Mouse (Mus musculus): ENCODE measurements around the gene Fcer1g. TPM values are rescaled to one million over a fixed set of nuclear protein-coding genes. Genes with fewer than 3 reads are reported as not detected.

Gene Fcer1g
- polyA plus RNA-seq, 1 experiment from 2014 or later: 28.0 TPM

- no peak overlapping the region for H3K27ac ChIP-seq
- no peak; the same call in 1 of the 2 replicates for ATAC-seq (replicated peaks; ENCODE audit: insufficient number of reproducible peaks, insufficient read depth, low FRiP score, low read depth)
- H3K36me3 ChIP-seq: peaks cover 87% of the 10 kb centered on the region
- H3K9ac ChIP-seq: no peak overlapping the region
- H3K27me3 ChIP-seq: no peaks in the 10 kb centered on the region
- H3K4me1 ChIP-seq (replicated peaks): peaks cover 10% of the 10 kb centered on the region; the same call in 1 of the 2 replicates
- no peak overlapping the region for H3K4me3 ChIP-seq
- 66% methylated on average over 15 of the region's 15 CpGs for WGBS
- H3K4me2 ChIP-seq: no peak overlapping the region
- no peaks in the 10 kb centered on the region for H3K9me3 ChIP-seq (replicated peaks)
Measured at GRCm38 (mm10) chr1:171239992-171240744, 6.0 kb upstream of the Fcer1g start.

DNA sequence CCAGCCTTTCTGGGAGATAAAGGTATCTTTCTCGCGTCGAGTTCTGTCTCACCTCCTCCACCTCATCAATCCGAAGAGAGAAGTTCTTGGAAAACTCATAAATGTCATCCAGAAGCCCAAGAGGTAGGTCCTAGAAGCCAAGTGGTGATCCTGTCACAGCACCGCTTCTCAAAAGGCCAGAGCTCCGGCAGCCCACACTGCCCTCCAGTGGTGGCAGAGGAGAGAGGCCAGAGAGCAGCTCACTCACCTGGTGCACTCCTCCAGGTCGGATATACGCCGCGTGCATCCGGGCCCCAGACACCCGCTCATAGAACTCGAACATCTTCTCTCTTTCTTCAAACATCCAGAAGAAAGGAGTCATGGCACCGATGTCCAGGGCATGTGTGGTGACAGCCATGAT, 4.3 kb upstream of the Fcer1g start:
- no peak overlapping the region for H3K9ac ChIP-seq
- H3K36me3 ChIP-seq: peaks cover 93% of the 10 kb centered on the region
- peaks cover 15% of the 10 kb centered on the region; the same call in 1 of the 2 replicates for H3K4me1 ChIP-seq (replicated peaks)
- H3K27me3 ChIP-seq: no peaks in the 10 kb centered on the region
- H3K4me3 ChIP-seq: no peak overlapping the region
- no peaks in the 10 kb centered on the region for H3K9me3 ChIP-seq (replicated peaks)
- ATAC-seq (replicated peaks; ENCODE audit: insufficient number of reproducible peaks, insufficient read depth, low FRiP score, low read depth): 0 out of 2 replicates have a peak, but pooled peaks have one; percentile 24
- no peak overlapping the region for H3K27ac ChIP-seq
- no peak overlapping the region for H3K4me2 ChIP-seq
- WGBS: 71% methylated on average over 14 of the region's 14 CpGs

DNA sequence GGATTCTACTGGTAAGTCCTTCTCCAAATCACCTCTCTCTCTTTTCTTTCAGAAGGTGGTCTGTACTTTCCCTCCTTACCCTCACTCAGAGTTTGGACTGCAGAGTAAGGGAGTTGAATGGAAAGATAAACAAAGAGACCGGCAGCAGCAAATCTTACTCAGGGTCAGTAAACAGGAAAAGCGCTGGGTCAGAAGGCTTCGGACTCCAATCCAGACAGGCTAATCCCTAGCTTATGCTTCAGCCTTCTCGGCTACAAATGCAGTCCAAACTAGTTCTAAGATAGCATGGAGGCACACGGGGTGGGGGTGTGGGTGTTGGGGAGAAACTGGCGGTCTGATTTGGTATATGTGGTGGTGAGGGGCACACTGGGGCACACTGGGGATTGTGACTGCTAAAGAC, 3.3 kb upstream of the Fcer1g start:
- no peak overlapping the region for H3K27ac ChIP-seq
- ATAC-seq (replicated peaks; ENCODE audit: insufficient number of reproducible peaks, insufficient read depth, low FRiP score, low read depth): no peak
- H3K4me2 ChIP-seq: no peak overlapping the region
- H3K9me3 ChIP-seq (replicated peaks): no peaks in the 10 kb centered on the region
- no peak overlapping the region for H3K4me3 ChIP-seq
- H3K36me3 ChIP-seq: peaks cover 83% of the 10 kb centered on the region
- 79% methylated on average over 6 of the region's 6 CpGs for WGBS
- no peaks in the 10 kb centered on the region for H3K27me3 ChIP-seq
- H3K4me1 ChIP-seq (replicated peaks): peaks cover 16% of the 10 kb centered on the region; the same call in 1 of the 2 replicates
- H3K9ac ChIP-seq: no peak overlapping the region

- 45% methylated on average over 4 of the region's 4 CpGs for WGBS
Measured at GRCm38 (mm10) chr1:171235791-171236190, 1.6 kb upstream of the Fcer1g start.

GRCm38 (mm10) chr1:171234538-171234937, 373 bp upstream of the Fcer1g start:
- Histone ChIP-seq H3K27me3 (no peaks in the 10 kb centered on the region), H3K9ac (no peak overlapping the region), H3K36me3 (peaks cover 54% of the 10 kb centered on the region), H3K4me3 (no peak overlapping the region), H3K4me1 (replicated peaks) (peaks cover 11% of the 10 kb centered on the region; the same call in 1 of the 2 replicates), H3K27ac (no peak overlapping the region), H3K4me2 (no peak overlapping the region), H3K9me3 (replicated peaks) (no peaks in the 10 kb centered on the region)
- WGBS: 92% methylated on average over 4 of the region's 4 CpGs
- ATAC-seq (replicated peaks; ENCODE audit: insufficient number of reproducible peaks, insufficient read depth, low FRiP score, low read depth): no peak

More at GRCm38 (mm10) chr1:171235791-171236190, 1.6 kb upstream of the Fcer1g start:
- Histone ChIP-seq H3K4me3 (no peak overlapping the region), H3K4me1 (replicated peaks) (peaks cover 16% of the 10 kb centered on the region; the same call in 1 of the 2 replicates), H3K9ac (no peak overlapping the region), H3K27me3 (no peaks in the 10 kb centered on the region), H3K4me2 (no peak overlapping the region), H3K27ac (0 out of 2 replicates have a peak overlapping the region, but pooled peaks have one; percentile 1), H3K36me3 (peaks cover 67% of the 10 kb centered on the region), H3K9me3 (replicated peaks) (no peaks in the 10 kb centered on the region)
- no peak for ATAC-seq (replicated peaks; ENCODE audit: insufficient number of reproducible peaks, insufficient read depth, low FRiP score, low read depth)

DNA sequence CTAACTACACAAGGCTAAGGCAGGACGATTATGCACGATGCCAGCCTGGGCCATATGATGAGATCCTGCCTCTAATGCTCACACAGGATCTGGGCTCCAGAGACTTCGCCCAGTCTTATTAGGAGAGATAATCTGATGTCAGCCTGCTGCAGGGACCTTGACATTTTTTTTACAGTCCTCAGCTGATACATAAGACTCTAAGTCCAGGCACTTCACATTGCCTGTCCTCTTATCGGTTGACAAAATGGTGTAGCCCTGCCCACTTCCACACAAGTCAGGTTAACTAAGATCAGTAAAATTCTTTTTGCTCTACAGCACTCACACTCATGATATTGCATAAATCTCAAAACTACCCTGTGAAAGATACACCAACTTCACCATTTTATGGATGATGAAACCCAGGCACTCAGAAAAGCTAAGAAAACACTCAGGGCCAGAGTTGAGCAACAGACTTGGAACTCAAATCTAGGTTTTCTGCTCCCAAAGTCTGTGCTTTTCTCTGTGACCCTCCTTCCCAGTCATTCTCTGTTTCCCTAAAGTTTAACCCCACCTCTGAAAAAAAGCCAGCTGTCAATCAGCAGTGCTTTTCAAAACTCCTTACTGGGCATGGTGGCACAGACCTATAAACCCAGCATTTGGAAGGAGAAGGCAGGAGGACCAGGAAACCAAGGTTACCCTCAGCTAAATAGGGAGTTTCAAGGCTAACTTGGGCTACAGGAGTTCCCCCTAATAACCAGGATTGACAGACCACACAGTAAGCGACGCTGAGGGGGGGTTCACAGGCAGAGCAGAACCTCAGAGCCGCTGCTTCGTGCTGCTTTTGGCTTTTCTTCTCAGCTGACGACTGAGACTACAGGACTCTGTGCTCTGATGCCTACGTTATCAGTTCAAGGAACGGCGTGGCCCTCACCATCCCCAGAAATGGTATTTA, 1.1 kb downstream of the Fcer1g start:
- Histone ChIP-seq H3K4me3 (peak overlapping the region; percentile 7; the same call in 1 of the 2 replicates), H3K9ac (no peak overlapping the region), H3K4me1 (replicated peaks) (peaks cover 11% of the 10 kb centered on the region; the same call in 1 of the 2 replicates), H3K4me2 (no peak overlapping the region), H3K36me3 (peaks cover 39% of the 10 kb centered on the region), H3K9me3 (replicated peaks) (no peaks in the 10 kb centered on the region), H3K27me3 (no peaks in the 10 kb centered on the region), H3K27ac (peak overlapping the region; percentile 11; the same call in 1 of the 2 replicates)
- ATAC-seq (replicated peaks; ENCODE audit: insufficient number of reproducible peaks, insufficient read depth, low FRiP score, low read depth): no peak
- 51% methylated on average over 12 of the region's 12 CpGs for WGBS

- Histone ChIP-seq H3K27me3 (no peaks in the 10 kb centered on the region), H3K4me1 (replicated peaks) (peaks cover 11% of the 10 kb centered on the region; the same call in 1 of the 2 replicates), H3K9ac (no peak overlapping the region), H3K36me3 (peaks cover 32% of the 10 kb centered on the region), H3K27ac (no peak overlapping the region), H3K4me3 (no peak overlapping the region), H3K9me3 (replicated peaks) (no peaks in the 10 kb centered on the region), H3K4me2 (no peak overlapping the region)
- ATAC-seq (replicated peaks; ENCODE audit: insufficient number of reproducible peaks, insufficient read depth, low FRiP score, low read depth): no peak
- WGBS: 78% methylated on average over 5 of the region's 5 CpGs
Measured at GRCm38 (mm10) chr1:171232348-171232747, 1.8 kb downstream of the Fcer1g start.

DNA sequence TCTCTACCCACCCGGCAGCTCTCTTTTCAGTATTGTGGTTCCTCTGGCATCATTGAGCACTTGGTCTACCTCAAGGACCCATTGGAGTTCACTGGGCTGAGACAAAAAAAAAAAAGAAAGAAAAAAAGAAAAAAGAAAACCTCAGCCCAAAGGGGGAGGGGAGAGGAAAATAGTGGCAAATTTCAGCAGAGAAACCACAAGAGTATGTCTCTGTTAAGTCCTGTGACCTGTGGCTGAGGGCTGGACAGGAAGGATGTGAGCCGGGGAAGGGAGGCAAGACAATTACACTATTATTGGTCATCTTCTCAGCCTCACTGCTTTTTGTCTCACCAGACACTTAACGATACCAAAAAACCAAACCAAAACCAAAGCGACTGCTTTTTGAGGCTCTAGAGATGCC, 2.3 kb downstream of the Fcer1g start:
- no peak overlapping the region for H3K9ac ChIP-seq
- no peaks in the 10 kb centered on the region for H3K27me3 ChIP-seq
- H3K9me3 ChIP-seq (replicated peaks): no peaks in the 10 kb centered on the region
- H3K27ac ChIP-seq: no peak overlapping the region
- no peak overlapping the region for H3K4me2 ChIP-seq
- H3K4me1 ChIP-seq (replicated peaks): peaks cover 11% of the 10 kb centered on the region; the same call in 1 of the 2 replicates
- no peak for ATAC-seq (replicated peaks; ENCODE audit: insufficient number of reproducible peaks, insufficient read depth, low FRiP score, low read depth)
- H3K4me3 ChIP-seq: no peak overlapping the region
- peaks cover 27% of the 10 kb centered on the region for H3K36me3 ChIP-seq
- 62% methylated on average over 4 of the region's 4 CpGs for WGBS

GRCm38 (mm10) chr1:171230215-171230614, 4.0 kb downstream of the Fcer1g start:
- H3K4me1 ChIP-seq (replicated peaks): peaks cover 9% of the 10 kb centered on the region; the same call in 1 of the 2 replicates
- no peak overlapping the region for H3K4me3 ChIP-seq
- H3K9me3 ChIP-seq (replicated peaks): no peaks in the 10 kb centered on the region
- WGBS: 79% methylated on average over 3 of the region's 3 CpGs
- no peak for ATAC-seq (replicated peaks; ENCODE audit: insufficient number of reproducible peaks, insufficient read depth, low FRiP score, low read depth)
- H3K36me3 ChIP-seq: peaks cover 13% of the 10 kb centered on the region
- no peak overlapping the region for H3K9ac ChIP-seq
- no peak overlapping the region for H3K27ac ChIP-seq
- H3K27me3 ChIP-seq: no peaks in the 10 kb centered on the region
- no peak overlapping the region for H3K4me2 ChIP-seq

DNA sequence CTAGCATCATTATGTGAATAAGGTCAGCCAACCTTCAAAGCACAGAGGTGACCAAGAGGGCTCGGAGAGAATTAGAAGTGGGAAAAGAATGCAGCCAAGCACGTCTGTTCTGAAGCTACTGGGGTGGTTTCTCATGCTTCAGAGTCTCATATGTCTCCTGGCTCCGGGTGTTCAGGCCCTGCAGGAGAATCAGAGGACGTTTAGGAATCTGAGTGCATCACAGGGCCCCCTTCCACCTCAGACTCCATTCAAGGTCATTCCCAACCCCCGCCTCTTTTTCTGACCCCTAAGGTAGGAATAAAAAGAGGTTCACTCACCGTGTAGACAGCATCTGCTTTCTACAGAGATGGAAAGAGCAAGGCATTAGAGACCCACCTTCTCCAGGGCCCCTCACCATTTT, 4.4 kb downstream of the Fcer1g start:
- peaks cover 8% of the 10 kb centered on the region for H3K36me3 ChIP-seq
- WGBS: 60% methylated on average over 6 of the region's 6 CpGs
- H3K4me2 ChIP-seq: no peak overlapping the region
- ATAC-seq (replicated peaks; ENCODE audit: insufficient number of reproducible peaks, insufficient read depth, low FRiP score, low read depth): no peak
- no peaks in the 10 kb centered on the region for H3K9me3 ChIP-seq (replicated peaks)
- H3K27ac ChIP-seq: no peak overlapping the region
- H3K27me3 ChIP-seq: no peaks in the 10 kb centered on the region
- H3K9ac ChIP-seq: no peak overlapping the region
- no peak overlapping the region for H3K4me3 ChIP-seq
- 0 out of 2 replicates have a peak, but pooled peaks cover 9% of the 10 kb centered on the region for H3K4me1 ChIP-seq (replicated peaks)

DNA sequence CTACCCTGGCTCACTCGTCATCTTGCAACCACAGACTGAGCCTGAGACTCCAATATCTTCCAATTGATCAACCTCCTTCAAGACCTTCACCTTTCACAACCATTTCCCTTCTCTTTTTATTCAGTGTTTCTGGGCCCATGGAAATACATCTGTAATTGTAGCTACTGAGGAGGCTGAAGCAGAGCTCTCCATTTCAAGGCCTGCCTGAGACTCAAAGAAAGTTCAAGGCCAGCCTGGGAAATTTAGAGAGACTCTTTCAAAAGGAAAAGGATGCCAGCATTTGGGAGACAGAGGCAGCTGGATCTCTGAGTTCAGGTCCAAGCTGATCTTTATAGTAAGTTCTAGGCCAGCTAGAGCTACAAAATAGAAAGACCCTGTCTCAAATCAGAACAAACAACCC, 6.3 kb downstream of the Fcer1g start:
- H3K4me1 ChIP-seq (replicated peaks): peaks cover 6% of the 10 kb centered on the region
- WGBS: 68% methylated on average over 1 of the region's 1 CpGs
- ATAC-seq (replicated peaks; ENCODE audit: insufficient number of reproducible peaks, insufficient read depth, low FRiP score, low read depth): no peak
- H3K9me3 ChIP-seq (replicated peaks): no peaks in the 10 kb centered on the region
- no peak overlapping the region for H3K27ac ChIP-seq
- H3K9ac ChIP-seq: no peak overlapping the region
- H3K4me2 ChIP-seq: no peak overlapping the region
- no peaks in the 10 kb centered on the region for H3K36me3 ChIP-seq
- no peaks in the 10 kb centered on the region for H3K27me3 ChIP-seq
- H3K4me3 ChIP-seq: no peak overlapping the region

Data from heart, embryonic 15.5 days (tissue).